Mouse (Mus musculus) hindbrain, embryonic 13.5 days (tissue): ENCODE measurements around the gene Slc13a2. TPM values are rescaled to one million over a fixed set of nuclear protein-coding genes. Genes with fewer than 3 reads are reported as not detected.

Experiments used
- ATAC-seq: fragments of 200-750 bp; cut with Nextera tagmentation; 2 replicates; pipeline ENCODE4 v1.8.0; 2017; ENCODE audit warnings: moderate TSS enrichment; ENCODE audit not compliant: low FRiP score
- H3K27ac ChIP-seq: fragments of 300-500 bp; sonication (generic); 2 replicates; pipeline ENCODE4 v1.5.1; 2015; ENCODE audit warnings: inconsistent platforms, mild to moderate bottlenecking, moderate library complexity
- H3K27me3 ChIP-seq: fragments of 300-500 bp; sonication (generic); 2 replicates; pipeline ENCODE4 v1.6.1; 2015; ENCODE audit warnings: mild to moderate bottlenecking, inconsistent platforms
- H3K36me3 ChIP-seq: fragments of 300-500 bp; sonication (generic); 2 replicates; pipeline ENCODE4 v1.6.1; 2015; ENCODE audit warnings: mild to moderate bottlenecking, inconsistent platforms
- H3K4me1 ChIP-seq: fragments of 300-500 bp; sonication (generic); replicated peaks from 2 replicates; pipeline ENCODE4 v1.6.1; 2015; ENCODE audit warnings: inconsistent platforms
- H3K4me2 ChIP-seq: fragments of 300-500 bp; sonication (generic); 2 replicates; pipeline ENCODE4 v1.6.1; 2015; ENCODE audit warnings: inconsistent platforms, mild to moderate bottlenecking, moderate library complexity
- H3K4me3 ChIP-seq: fragments of 300-500 bp; sonication (generic); 2 replicates; pipeline ENCODE4 v1.5.1; 2015; ENCODE audit warnings: mild to moderate bottlenecking, inconsistent platforms
- H3K9ac ChIP-seq: fragments of 300-500 bp; sonication (generic); 2 replicates; pipeline ENCODE4 v1.6.1; 2015; ENCODE audit warnings: mild to moderate bottlenecking, inconsistent platforms
- H3K9me3 ChIP-seq: fragments of 300-500 bp; sonication (generic); 2 replicates; pipeline ENCODE4 v1.6.1; 2016; ENCODE audit warnings: inconsistent platforms
- WGBS: fragments of 180-500 bp; shearing (Covaris S2); methylation state at CpG from one replicate; pipeline ENCODE4 v1.1.7; 2015; 5-methylcytosine and 5-hydroxymethylcytosine counted together
- polyA plus RNA-seq: library from polyadenylated mRNA; unstranded; fragments of >200 nt; fragmentation: Nextera tagmentation; extraction: Ambion mirVana; gene quantifications from 2 replicates; pipeline ENCODE4 v1.2.1, GENCODE M21; 2015

Slc13a2 gene
- polyA plus RNA-seq, 1 experiment from 2014 or later, result not detected

DNA sequence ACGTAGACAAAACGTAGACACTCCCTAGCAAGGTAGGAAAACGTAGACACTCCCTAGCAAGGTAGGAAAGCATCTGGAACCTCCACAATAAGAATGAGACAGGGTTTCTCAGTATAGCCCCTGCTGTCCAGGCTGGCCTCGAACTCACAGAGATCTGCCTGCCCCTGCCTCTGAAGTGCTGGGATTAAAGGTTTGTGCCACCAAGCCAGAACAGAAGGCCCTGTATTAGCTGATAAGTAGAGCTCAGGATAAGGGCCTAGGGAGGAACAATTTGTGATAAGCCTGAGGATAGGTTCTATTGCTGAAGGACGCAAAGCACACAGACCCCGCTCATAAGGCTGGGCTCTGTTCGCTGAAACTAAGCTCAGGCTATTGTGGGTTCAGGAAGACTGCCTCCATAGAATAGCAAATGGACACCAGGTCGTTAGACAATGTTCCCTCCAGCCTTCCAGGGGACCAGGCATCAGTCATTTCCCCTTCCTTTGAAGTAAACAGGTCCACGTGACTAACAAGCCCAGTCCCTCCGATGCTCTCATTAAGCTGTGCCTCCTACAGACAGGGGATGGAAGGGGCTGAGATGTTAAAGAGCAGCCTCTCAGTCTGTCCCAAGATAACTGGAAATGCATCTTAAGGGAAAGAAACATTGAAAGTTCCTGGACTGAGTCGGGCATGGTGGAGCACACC, 8.3 kb upstream of the Slc13a2 start:
- ATAC-seq, result no peak
- no peak overlapping the region for H3K27ac ChIP-seq
- H3K4me2 ChIP-seq, result no peak overlapping the region
- H3K9ac ChIP-seq, result no peak overlapping the region
- no peak overlapping the region for H3K4me3 ChIP-seq
- H3K9me3 ChIP-seq, result no peaks in the 10 kb centered on the region
- no peaks in the 10 kb centered on the region for H3K36me3 ChIP-seq
- WGBS, result 53% methylated on average over 11 of the region's 11 CpGs
- no peaks in the 10 kb centered on the region for H3K4me1 ChIP-seq
- H3K27me3 ChIP-seq, result no peaks in the 10 kb centered on the region

DNA sequence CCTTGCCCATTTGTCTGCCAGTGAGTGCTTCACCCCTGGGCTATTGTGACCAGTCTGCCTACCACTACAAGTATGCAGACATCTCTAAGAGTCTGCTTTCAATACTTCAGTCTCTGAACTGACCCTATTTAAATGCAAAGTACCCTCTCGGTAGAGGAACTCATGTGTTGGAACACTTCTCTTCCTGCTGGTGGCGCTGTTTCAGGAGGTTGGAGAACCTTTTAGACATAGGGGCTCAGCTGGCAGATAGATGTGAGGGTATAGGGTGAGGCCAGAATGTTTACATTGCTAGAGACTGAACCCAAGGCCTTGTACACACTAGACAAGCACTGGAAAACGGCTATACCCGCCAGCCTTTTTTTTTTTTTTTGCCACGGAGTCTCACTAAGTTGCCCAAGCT, 6.3 kb upstream of the Slc13a2 start:
- WGBS, result 68% methylated on average over 5 of the region's 5 CpGs
- Histone ChIP-seq H3K9me3 (no peaks in the 10 kb centered on the region), H3K27me3 (no peaks in the 10 kb centered on the region), H3K4me2 (no peak overlapping the region), H3K4me3 (no peak overlapping the region), H3K9ac (no peak overlapping the region), H3K4me1 (no peaks in the 10 kb centered on the region), H3K27ac (no peak overlapping the region), H3K36me3 (no peaks in the 10 kb centered on the region)
- no peak for ATAC-seq

DNA sequence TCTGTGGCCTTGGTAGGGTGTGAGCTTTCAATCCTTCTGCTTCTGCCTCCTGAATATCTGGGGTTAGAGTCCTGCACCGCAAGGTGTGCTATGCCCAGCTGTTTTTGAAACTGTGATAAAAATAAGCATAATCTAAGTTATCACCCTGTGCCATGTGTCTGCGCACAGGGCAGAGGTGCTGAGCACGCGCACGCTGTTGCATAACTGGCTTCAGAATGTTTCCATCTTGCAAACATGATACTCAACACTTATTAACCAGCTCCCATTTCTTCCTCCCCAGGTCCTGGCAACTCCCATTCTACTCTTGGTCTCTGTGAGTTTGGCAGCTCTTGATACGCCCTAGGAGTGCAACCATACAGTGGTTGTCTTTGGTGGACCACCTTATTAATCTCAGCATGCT, 5.6 kb upstream of the Slc13a2 start:
- no peak overlapping the region for H3K4me2 ChIP-seq
- no peaks in the 10 kb centered on the region for H3K4me1 ChIP-seq
- ATAC-seq, result no peak
- no peak overlapping the region for H3K4me3 ChIP-seq
- 95% methylated on average over 6 of the region's 6 CpGs for WGBS
- no peak overlapping the region for H3K27ac ChIP-seq
- no peaks in the 10 kb centered on the region for H3K36me3 ChIP-seq
- H3K9ac ChIP-seq, result no peak overlapping the region
- no peaks in the 10 kb centered on the region for H3K9me3 ChIP-seq
- no peaks in the 10 kb centered on the region for H3K27me3 ChIP-seq

- no peaks in the 10 kb centered on the region for H3K9me3 ChIP-seq
- 96% methylated on average over 1 of the region's 1 CpGs for WGBS
These were observed 3.6 kb upstream of the Slc13a2 start for GRCm38 (mm10) chr11:78425572-78425971.

GRCm38 (mm10) chr11:78424352-78424751, 2.3 kb upstream of the Slc13a2 start:
- Histone ChIP-seq H3K4me3 (no peak overlapping the region), H3K4me2 (no peak overlapping the region), H3K9ac (no peak overlapping the region), H3K9me3 (no peaks in the 10 kb centered on the region), H3K36me3 (no peaks in the 10 kb centered on the region), H3K27me3 (peaks cover 7% of the 10 kb centered on the region; the same call in 1 of the 2 replicates), H3K4me1 (no peaks in the 10 kb centered on the region), H3K27ac (no peak overlapping the region)
- no peak for ATAC-seq
- 73% methylated on average over 2 of the region's 2 CpGs for WGBS

More at GRCm38 (mm10) chr11:78425572-78425971, 3.6 kb upstream of the Slc13a2 start:
- Histone ChIP-seq H3K27me3 (peaks cover 7% of the 10 kb centered on the region; the same call in 1 of the 2 replicates), H3K27ac (no peak overlapping the region), H3K4me1 (no peaks in the 10 kb centered on the region), H3K4me2 (no peak overlapping the region), H3K36me3 (no peaks in the 10 kb centered on the region), H3K4me3 (no peak overlapping the region), H3K9ac (no peak overlapping the region)
- no peak for ATAC-seq

DNA sequence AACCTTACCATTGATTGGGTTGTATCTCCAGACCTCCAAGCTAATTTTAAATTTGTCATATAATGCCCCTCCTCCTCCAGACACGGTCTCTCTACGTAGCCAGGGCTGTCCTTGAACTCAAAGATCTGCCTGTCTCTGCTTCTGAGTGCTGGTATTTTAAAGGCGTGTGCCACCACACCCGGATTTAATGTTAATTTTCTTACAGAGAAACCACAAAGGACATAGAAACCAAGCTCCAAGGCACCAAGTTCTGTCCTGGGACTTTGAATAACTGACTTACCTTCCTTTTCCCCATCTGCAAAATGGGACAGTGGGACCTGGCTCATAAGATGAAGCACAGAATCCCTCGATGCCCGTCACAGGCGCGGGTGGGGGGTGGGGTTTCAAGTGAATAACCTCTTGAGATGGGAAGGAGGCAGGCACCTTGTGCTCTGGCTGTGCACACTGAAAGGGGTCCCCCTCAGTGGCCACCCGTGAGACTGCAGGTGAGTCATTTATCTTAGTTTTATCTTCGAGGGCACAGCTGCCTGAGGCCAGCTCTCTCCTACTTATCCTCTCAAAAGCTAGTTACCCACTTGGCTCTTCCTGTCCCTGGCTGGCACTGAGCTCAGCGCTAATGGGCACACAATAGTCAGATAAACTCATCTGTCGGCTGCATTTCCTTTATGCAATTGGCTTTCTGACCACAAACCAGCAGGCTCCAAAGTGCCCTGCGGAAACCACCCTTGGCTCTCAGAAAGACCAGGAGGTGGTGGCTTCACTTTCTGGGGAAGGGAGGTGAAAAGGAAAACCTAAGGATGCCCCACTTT, 612 bp downstream of the Slc13a2 start:
- H3K4me1 ChIP-seq, result no peaks in the 10 kb centered on the region
- no peak overlapping the region for H3K4me2 ChIP-seq
- no peaks in the 10 kb centered on the region for H3K9me3 ChIP-seq
- H3K27me3 ChIP-seq, result peaks cover 7% of the 10 kb centered on the region; the same call in 1 of the 2 replicates
- 69% methylated on average over 13 of the region's 13 CpGs for WGBS
- H3K9ac ChIP-seq, result no peak overlapping the region
- no peak overlapping the region for H3K4me3 ChIP-seq
- H3K27ac ChIP-seq, result no peak overlapping the region
- H3K36me3 ChIP-seq, result no peaks in the 10 kb centered on the region
- ATAC-seq, result no peak

GRCm38 (mm10) chr11:78420263-78420889, 1.6 kb downstream of the Slc13a2 start:
- H3K4me1 ChIP-seq, result no peaks in the 10 kb centered on the region
- H3K4me3 ChIP-seq, result no peak overlapping the region
- no peak overlapping the region for H3K4me2 ChIP-seq
- no peaks in the 10 kb centered on the region for H3K9me3 ChIP-seq
- 82% methylated on average over 12 of the region's 12 CpGs for WGBS
- H3K9ac ChIP-seq, result no peak overlapping the region
- no peak for ATAC-seq
- peaks cover 7% of the 10 kb centered on the region; the same call in 1 of the 2 replicates for H3K27me3 ChIP-seq
- H3K36me3 ChIP-seq, result no peaks in the 10 kb centered on the region
- H3K27ac ChIP-seq, result no peak overlapping the region

DNA sequence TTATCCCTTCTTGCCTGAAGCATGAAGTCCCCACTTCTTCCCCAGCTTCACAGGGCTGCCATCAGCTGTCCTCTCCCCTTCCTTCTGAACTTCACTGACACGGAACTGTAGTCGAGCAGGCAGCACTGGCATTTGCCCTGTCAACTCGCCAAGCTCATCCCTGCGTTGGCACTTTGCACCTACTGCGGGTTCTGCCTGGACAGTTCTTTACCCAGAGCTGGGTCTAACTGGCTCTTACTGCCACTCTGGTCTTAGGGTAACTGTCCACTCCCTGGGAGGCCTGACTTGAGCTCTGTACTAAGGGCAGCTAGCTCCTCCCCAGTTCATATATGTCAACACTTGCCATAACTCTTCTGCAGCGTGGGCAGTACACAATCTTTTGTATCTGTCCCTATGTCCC, 5.2 kb downstream of the Slc13a2 start:
- 78% methylated on average over 6 of the region's 6 CpGs for WGBS

DNA sequence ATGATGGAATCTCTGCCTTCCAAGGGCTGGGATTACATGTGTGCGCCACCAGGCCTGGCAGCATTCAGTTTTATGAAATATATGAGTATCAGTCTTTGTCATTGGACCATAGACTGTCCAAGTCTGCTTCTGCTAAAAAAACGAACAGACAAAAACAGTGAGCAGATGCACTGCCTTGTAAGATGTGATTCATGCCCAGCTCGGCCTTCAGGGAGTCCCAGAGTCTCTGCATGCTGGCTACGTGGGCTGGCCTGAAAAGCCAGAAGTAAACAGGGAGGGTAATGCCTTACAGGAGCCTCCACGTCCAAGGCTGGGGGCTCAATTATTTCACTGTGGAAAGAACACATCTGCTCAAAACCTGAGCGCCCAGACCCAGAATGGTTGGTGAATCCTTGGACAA, 9.2 kb downstream of the Slc13a2 start:
- Histone ChIP-seq H3K27me3 (no peaks in the 10 kb centered on the region), H3K4me1 (no peaks in the 10 kb centered on the region), H3K9ac (no peak overlapping the region), H3K27ac (no peak overlapping the region), H3K4me3 (no peak overlapping the region), H3K36me3 (no peaks in the 10 kb centered on the region), H3K4me2 (no peak overlapping the region), H3K9me3 (no peaks in the 10 kb centered on the region)
- 67% methylated on average over 6 of the region's 6 CpGs for WGBS
- ATAC-seq, result no peak

More for the DNA sequence above, 5.2 kb downstream of the Slc13a2 start:
- H3K27ac ChIP-seq, result no peak overlapping the region
- no peaks in the 10 kb centered on the region for H3K36me3 ChIP-seq
- H3K9me3 ChIP-seq, result no peaks in the 10 kb centered on the region
- ATAC-seq, result no peak
- peaks cover 7% of the 10 kb centered on the region; the same call in 1 of the 2 replicates for H3K27me3 ChIP-seq
- no peaks in the 10 kb centered on the region for H3K4me1 ChIP-seq
- no peak overlapping the region for H3K4me2 ChIP-seq
- H3K4me3 ChIP-seq, result no peak overlapping the region
- no peak overlapping the region for H3K9ac ChIP-seq

DNA sequence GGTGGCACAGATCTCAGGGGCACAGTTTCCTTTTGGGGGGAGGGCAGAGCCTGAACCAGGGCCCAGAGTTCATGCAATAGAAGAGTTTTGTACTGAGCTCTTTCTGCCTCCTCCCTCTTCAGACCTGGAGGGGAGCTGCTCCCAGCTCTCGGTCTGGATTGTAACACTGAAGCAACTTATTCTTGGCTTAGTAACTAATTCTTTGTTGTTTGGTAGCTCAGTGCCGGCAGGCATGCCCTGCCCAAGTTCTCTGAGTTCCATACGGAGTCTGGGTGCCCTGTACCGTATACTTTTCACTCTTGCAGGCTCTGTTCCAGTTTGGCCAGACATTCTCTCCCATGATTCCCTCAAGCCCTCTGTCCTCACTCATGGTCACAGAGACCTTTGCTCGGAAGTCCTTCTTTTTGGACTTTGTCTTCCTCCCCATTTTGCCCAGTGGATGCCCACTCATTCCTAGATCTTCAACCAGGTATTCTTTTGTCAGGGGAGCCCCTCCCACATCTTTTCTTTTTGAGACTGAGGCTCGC, 9.6 kb downstream of the Slc13a2 start:
- 78% methylated on average over 6 of the region's 6 CpGs for WGBS
- no peak for ATAC-seq
- Histone ChIP-seq H3K27me3 (no peaks in the 10 kb centered on the region), H3K9me3 (no peaks in the 10 kb centered on the region), H3K4me2 (no peak overlapping the region), H3K36me3 (no peaks in the 10 kb centered on the region), H3K4me3 (no peak overlapping the region), H3K9ac (no peak overlapping the region), H3K4me1 (no peaks in the 10 kb centered on the region), H3K27ac (no peak overlapping the region)

DNA sequence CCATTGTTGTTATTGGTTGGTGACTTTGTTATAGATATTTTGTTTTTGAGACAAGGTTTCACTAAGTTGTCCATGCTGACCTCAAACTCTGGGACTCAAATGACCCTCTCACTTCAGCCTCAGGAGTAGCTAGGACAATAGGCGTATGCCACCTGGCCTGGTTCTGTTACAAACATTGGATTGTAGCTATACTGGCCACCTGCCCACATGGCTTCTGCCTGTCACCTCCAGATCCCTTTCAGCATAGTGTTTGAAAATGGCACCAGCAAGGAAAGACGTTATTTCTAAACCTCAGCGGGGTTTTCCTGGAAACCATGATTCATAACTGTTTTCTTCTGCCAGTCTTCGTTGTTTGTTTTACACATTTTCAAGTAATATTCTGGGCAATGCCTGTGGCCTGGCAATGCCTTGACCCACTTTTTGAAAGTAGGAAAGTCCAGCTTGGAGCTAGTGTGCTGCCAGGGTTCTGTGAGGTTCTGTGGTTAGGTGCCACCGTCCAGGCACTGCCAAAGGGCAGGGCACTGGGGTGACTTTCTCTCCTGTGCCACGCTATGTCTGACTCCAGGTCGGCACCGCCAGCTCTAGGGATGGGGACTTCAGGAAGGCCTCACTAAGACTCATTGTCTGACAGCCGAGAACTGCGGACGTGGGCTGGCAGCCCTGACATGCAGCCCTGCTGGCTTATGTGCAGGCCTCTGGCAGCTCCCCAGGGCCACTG, 10.3 kb downstream of the Slc13a2 start:
- H3K4me1 ChIP-seq, result no peaks in the 10 kb centered on the region
- no peaks in the 10 kb centered on the region for H3K36me3 ChIP-seq
- WGBS, result 81% methylated on average over 11 of the region's 11 CpGs
- no peak overlapping the region for H3K4me2 ChIP-seq
- no peak overlapping the region for H3K27ac ChIP-seq
- H3K27me3 ChIP-seq, result no peaks in the 10 kb centered on the region
- no peak for ATAC-seq
- no peaks in the 10 kb centered on the region for H3K9me3 ChIP-seq
- H3K9ac ChIP-seq, result no peak overlapping the region
- no peak overlapping the region for H3K4me3 ChIP-seq
